Mouse (Mus musculus): ENCODE measurements around the gene Creb5. TPM values are rescaled to one million over a fixed set of nuclear protein-coding genes. Genes with fewer than 3 reads are reported as not detected.

Gene Creb5
- polyA plus RNA-seq, 1 experiment = 4.5 TPM

DNA sequence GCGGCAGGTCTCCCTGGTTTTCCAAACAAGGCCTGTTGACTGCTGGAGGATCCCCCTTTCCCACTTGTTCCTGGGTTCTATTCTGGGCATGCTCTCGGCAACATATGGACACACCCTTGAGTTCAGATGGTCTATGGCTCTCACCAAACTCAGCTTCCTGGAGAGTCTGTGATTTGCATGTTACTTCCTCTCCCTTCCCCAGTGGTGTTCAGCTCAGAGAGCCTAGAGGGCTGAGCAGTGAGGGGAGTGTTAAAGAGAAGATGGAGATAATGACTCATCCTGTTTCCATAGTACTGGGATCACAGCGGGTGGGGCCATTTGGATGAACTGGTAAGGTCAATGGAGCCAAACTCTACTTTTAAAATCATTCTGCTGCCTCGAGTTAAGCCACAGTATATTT is 168.4 kb downstream of the Creb5 start:
- H3K27ac ChIP-seq (ENCODE audit: insufficient read depth, low read length) = no peak overlapping the region
- H3K4me3 ChIP-seq (ENCODE audit: insufficient read depth, low read length) = no peak overlapping the region
- TF ChIP-seq CTCF (IDR thresholded peaks at IDR 0.05; ENCODE audit: borderline replicate concordance, insufficient read depth, low read length) (no peak), POLR2A (IDR thresholded peaks at IDR 0.05; ENCODE audit: low read depth, low read length) (no peak)
- no peaks in the 10 kb centered on the region for H3K4me1 ChIP-seq (ENCODE audit: control insufficient read depth, insufficient read depth, low read length)

DNA sequence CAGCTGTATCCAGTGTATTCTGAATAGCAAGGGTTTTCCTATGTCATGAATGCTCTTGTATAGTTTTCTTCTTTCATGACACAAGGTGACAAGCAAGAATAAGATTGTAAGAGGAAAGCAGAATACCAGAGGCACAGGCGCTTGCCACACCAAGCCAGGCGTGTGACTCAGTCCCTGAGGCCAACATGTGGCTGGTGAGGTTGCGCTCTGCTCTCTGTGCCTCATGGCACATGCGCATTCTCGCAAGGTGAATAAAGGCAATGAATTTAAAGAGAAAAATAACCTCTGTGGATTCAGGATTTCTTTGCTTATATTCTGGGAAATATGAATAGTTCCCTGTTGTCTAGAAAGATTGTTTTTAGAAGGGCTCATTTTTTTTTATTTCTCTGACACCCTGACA is 169.0 kb downstream of the Creb5 start:
- TF ChIP-seq POLR2A (IDR thresholded peaks at IDR 0.05; ENCODE audit: low read depth, low read length) = no peak
- no peak for TF ChIP-seq CTCF (IDR thresholded peaks at IDR 0.05; ENCODE audit: borderline replicate concordance, insufficient read depth, low read length)
- Histone ChIP-seq H3K4me3 (ENCODE audit: insufficient read depth, low read length) (no peak overlapping the region), H3K4me1 (ENCODE audit: control insufficient read depth, insufficient read depth, low read length) (no peaks in the 10 kb centered on the region), H3K27ac (ENCODE audit: insufficient read depth, low read length) (no peak overlapping the region)

DNA sequence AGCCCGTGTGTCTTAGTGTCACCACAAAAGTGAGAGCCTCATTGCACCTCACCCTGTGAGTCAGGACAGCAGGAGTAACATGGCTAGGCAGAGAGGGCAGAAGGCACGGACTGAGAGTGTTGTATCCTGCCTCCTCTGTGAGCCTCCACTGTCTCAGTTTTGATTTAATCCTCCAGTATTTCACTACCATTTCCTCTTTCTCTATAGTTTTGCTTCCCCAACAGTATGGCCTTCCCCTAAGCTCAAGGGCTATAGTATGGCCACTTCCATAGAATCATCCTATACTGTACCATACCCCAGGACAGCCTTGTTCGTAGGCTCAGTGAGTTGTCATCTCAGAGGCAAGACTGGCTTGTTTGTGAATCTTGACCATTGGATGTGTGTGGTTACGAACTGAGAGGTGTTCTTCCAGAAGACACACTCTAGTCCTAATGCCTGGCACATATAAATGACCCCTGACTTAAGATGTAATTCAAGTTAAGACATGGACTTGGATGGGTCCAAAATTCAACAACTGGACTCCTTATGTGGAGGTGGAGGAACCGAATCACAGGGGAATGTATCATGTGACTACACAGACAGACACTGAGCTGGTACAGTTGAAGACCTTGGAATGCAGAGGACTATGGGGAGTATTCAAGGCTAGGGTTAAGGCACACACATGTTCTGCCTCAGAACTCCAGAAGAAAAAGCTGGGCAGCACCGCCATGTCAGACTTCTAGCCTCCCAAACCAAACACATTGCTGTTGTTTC is 173.1 kb downstream of the Creb5 start:
- Histone ChIP-seq H3K4me1 (ENCODE audit: control insufficient read depth, insufficient read depth, low read length) (peaks cover 4% of the 10 kb centered on the region; the same call in 1 of the 2 replicates), H3K4me3 (ENCODE audit: insufficient read depth, low read length) (no peak overlapping the region), H3K27ac (ENCODE audit: insufficient read depth, low read length) (no peak overlapping the region)
- no peak for TF ChIP-seq CTCF (IDR thresholded peaks at IDR 0.05; ENCODE audit: borderline replicate concordance, insufficient read depth, low read length)
- no peak for TF ChIP-seq POLR2A (IDR thresholded peaks at IDR 0.05; ENCODE audit: low read depth, low read length)

DNA sequence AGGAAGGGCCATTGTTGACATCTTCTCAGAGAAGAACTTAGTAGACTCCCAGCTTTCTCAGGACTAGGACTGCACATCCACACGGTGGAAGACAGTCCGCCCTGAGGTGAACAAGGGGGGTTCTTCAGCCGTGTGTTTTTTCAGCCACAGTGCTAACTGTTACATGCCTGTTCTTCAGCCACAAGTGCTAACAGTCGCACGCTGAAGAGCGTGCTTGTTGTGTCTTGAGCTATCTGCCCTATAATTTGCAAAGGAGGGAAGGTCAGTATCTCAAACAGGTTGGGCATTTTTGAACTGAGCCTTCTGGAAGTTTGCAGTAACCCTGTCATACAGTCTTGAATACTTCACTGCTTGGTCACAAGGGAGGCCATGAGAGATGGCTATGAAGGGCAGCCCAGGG is 174.0 kb downstream of the Creb5 start:
- no peak overlapping the region for H3K4me3 ChIP-seq (ENCODE audit: insufficient read depth, low read length)
- H3K4me1 ChIP-seq (ENCODE audit: control insufficient read depth, insufficient read depth, low read length) = peaks cover 4% of the 10 kb centered on the region; the same call in 1 of the 2 replicates
- TF ChIP-seq POLR2A (IDR thresholded peaks at IDR 0.05; ENCODE audit: low read depth, low read length) (no peak), CTCF (IDR thresholded peaks at IDR 0.05; ENCODE audit: borderline replicate concordance, insufficient read depth, low read length) (no peak)
- no peak overlapping the region for H3K27ac ChIP-seq (ENCODE audit: insufficient read depth, low read length)

DNA sequence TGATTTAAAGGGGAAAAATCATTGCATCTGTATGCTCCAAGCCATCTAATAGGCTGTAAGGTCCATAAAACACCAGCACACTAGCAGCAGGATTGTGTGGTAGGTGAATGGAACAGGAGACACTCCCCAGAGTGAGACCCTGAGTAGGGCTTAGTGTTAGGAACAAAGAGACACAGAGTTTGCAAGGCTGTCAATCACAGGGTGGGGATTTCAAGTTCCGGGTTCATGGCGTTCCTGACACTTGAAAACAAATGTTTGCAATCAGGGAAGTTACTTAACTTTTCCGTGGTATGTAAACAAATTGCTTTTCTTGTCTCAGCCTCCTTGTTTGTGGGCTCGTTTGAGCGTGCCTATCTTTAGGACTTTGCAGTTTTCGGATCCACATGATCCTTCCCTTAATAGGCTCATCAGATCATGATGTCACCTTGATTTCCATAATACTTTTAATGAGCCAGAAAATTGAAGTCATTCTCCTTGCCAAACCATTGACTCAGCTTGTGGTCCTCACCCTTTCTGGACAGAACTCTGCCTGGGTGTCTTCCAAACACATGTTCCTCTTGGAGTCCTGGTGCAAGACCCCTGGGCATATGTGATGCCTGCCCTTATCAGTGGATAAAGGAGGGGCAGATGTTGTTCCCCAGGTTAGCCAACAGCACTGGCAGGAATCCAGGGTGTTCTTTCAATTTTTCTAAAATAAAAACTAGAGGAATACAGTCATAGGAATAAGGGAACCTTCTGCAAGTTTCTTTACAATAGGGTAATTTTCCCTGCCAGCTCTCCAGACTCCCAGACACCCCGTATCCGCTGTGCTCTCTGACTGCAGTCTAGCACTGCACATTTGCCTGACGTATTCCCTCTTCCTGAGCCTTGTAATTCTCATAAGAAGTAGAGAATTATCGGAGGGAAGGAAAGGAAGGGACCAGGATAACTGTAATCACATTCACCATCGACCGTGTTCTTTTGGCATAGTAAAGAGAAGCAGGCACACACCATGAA is 175.0 kb downstream of the Creb5 start:
- no peak overlapping the region for H3K4me3 ChIP-seq (ENCODE audit: insufficient read depth, low read length)
- H3K27ac ChIP-seq (ENCODE audit: insufficient read depth, low read length) = no peak overlapping the region
- TF ChIP-seq CTCF (IDR thresholded peaks at IDR 0.05; ENCODE audit: borderline replicate concordance, insufficient read depth, low read length) (no peak), POLR2A (IDR thresholded peaks at IDR 0.05; ENCODE audit: low read depth, low read length) (no peak)
- peaks cover 4% of the 10 kb centered on the region; the same call in 1 of the 2 replicates for H3K4me1 ChIP-seq (ENCODE audit: control insufficient read depth, insufficient read depth, low read length)

DNA sequence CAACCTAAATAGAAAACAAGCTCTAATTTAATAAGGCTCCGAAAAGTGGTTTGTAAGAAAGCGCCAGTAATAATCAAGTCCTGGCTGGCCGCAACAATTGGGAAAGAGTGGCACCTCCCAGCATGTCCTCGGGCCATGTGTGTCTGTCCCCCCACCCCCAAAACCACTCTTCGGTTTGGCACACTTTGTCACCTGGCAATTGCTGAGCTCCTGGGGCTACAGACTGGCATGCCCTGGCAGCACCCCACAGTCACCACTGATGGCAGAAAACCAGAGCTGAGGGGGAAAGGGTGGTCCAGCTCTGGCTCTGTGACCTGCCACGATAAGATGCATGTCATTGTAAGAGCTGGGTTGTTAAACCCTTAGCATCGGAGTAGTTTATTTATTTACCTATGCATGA is 175.7 kb downstream of the Creb5 start:
- no peak overlapping the region for H3K27ac ChIP-seq (ENCODE audit: insufficient read depth, low read length)
- H3K4me3 ChIP-seq (ENCODE audit: insufficient read depth, low read length) = no peak overlapping the region
- peaks cover 4% of the 10 kb centered on the region; the same call in 1 of the 2 replicates for H3K4me1 ChIP-seq (ENCODE audit: control insufficient read depth, insufficient read depth, low read length)
- TF ChIP-seq CTCF (IDR thresholded peaks at IDR 0.05; ENCODE audit: borderline replicate concordance, insufficient read depth, low read length) = no peak
- TF ChIP-seq POLR2A (IDR thresholded peaks at IDR 0.05; ENCODE audit: low read depth, low read length) = no peak

DNA sequence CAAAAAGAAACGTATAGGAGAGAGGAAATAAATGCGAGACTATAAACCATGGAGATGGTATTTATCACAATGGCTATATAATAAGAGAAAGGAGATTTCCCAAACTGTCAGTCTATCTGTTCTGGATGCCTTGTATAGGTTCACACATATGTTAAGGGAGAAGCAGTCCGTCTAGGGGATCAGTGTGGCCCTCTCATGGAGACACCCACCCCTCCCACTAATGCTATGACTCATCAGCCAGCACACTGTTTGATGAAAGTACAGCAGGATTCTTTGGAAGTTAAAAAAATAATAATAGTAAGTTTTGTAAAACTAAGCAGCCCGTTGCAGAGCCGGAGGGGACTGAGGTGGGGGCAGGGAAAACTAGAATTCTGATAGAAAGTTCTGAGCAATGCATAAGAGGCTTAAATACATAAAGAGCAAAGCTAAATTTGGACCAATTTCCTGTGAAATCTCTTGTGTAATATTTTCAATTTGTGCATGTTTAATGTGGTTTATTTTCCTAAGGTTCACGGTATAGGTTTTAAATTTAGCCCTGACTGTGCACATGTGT is 176.3 kb downstream of the Creb5 start:
- no peak overlapping the region for H3K27ac ChIP-seq (ENCODE audit: insufficient read depth, low read length)
- no peak overlapping the region for H3K4me3 ChIP-seq (ENCODE audit: insufficient read depth, low read length)
- H3K4me1 ChIP-seq (ENCODE audit: control insufficient read depth, insufficient read depth, low read length) = peaks cover 4% of the 10 kb centered on the region; the same call in 1 of the 2 replicates
- TF ChIP-seq CTCF (IDR thresholded peaks at IDR 0.05; ENCODE audit: borderline replicate concordance, insufficient read depth, low read length) (no peak), POLR2A (IDR thresholded peaks at IDR 0.05; ENCODE audit: low read depth, low read length) (no peak)

DNA sequence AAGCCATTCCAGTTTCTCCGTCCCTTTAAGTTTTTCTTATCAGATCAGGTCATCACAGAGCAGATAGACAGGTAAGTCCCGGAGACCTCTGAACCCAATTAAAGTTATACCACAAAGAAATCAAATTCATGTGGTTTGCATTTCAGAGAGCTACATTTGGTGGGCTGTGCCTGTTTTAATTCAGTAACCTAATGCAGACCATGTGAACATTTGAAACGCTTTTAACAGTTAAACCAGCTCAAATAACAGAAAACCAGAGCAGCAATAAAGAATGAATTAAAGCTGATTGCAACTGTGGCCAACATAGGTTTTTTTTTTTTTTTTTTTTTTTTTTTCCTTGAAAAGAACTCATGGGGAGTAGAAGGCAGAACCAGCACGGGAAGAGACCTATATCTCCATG is 182.1 kb downstream of the Creb5 start:
- Histone ChIP-seq H3K4me3 (ENCODE audit: insufficient read depth, low read length) (no peak overlapping the region), H3K4me1 (ENCODE audit: control insufficient read depth, insufficient read depth, low read length) (no peaks in the 10 kb centered on the region), H3K27ac (ENCODE audit: insufficient read depth, low read length) (no peak overlapping the region)
- TF ChIP-seq POLR2A (IDR thresholded peaks at IDR 0.05; ENCODE audit: low read depth, low read length) (no peak), CTCF (IDR thresholded peaks at IDR 0.05; ENCODE audit: borderline replicate concordance, insufficient read depth, low read length) (no peak)

DNA sequence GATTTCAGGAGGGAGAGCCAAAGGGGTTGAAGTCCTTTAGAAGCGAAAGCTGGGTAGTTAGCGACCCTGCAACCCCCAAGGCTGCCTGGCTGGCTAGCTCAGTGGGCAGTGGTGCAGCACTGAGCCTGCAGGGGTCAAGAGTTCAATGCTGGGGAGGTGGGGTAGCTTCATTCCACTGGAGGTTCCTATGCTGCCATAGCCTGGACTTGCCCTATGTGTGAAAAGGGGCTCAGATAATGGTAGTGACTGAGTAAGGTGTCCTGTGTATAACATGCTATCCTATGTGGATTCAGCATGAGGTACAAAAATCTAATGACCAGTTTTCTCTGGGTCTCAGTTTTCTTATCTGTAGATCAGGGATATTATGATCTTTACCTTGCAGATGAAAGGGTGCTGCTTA is 182.6 kb downstream of the Creb5 start:
- H3K4me3 ChIP-seq (ENCODE audit: insufficient read depth, low read length) = no peak overlapping the region
- H3K27ac ChIP-seq (ENCODE audit: insufficient read depth, low read length) = no peak overlapping the region
- no peak for TF ChIP-seq CTCF (IDR thresholded peaks at IDR 0.05; ENCODE audit: borderline replicate concordance, insufficient read depth, low read length)
- TF ChIP-seq POLR2A (IDR thresholded peaks at IDR 0.05; ENCODE audit: low read depth, low read length) = no peak
- H3K4me1 ChIP-seq (ENCODE audit: control insufficient read depth, insufficient read depth, low read length) = no peaks in the 10 kb centered on the region
